Mouse (Mus musculus): Measurements from ENCODE around the gene Jund. TPM values are rescaled to one million over a fixed set of nuclear protein-coding genes. Genes with fewer than 3 reads are reported as not detected.
A peak's percentile ranks its signal among the peaks of the same experiment; 100 is the strongest.

Jund gene
- polyA plus RNA-seq, 1 experiment from 2014 or later: 17.9 TPM

DNA sequence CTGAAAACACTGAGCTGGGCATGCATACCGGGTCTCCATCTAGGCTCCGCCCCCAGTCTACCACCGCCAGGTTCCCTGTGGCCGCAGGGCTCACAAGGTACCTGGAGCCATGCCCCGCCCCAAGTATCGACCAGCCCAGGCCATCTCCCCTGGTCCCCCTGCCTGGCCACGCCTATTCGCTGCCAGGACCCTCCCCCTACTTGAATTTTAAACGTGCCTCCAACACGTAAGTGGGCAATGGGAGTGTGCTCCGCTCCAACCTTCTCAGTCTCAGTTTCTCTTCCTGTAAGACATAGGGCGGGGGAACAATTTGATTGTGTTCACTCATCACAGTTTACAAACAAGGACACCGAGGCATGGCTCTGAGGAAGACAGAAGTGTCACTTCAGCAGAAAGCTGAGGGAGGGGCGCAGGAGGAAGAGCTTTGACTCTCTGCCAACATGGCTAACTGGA lies 38.5 kb upstream of the Jund start, which contains the start of gene Pgpep1:
Gene Pgpep1, minus strand, starts transcription at position 116 of the 453 bp plus-strand sequence.
- ATAC-seq (ENCODE audit: low read depth): peak; percentile 35
- 6% methylated on average over 14 of the region's 14 CpGs for WGBS (ENCODE audit: insufficient replicate concordance)

DNA sequence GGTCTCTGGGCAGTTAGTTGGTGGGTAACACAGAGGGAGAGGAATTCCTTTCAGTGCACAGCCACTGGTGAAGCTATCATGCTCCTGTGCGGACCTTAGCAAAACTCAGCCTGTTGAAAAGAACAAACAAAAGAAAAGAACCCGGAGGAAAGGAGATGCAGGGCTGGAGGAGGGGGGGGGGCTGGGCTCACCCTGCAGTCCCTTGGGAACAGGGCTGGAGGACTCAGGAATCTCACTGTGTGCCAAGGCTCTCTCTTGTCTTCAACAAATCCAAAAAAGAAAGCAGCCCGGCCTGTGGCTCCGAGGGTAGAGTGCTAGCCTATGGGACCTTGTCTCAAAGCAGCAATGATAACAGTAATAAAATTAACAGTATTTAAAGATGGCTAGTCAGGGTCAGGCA lies 35.1 kb upstream of the Jund start:
- H3K9me3 ChIP-seq (replicated peaks): no peaks in the 10 kb centered on the region

More for the DNA sequence above, 38.5 kb upstream of the Jund start, which contains the start of gene Pgpep1:
- Histone ChIP-seq H3K27ac (peak within 1 kb of the TSS; percentile 86), H3K9ac (peak within 1 kb of the TSS; percentile 87), H3K9me3 (replicated peaks) (no peaks in the 10 kb centered on the region), H3K27me3 (no peaks in the 10 kb centered on the region), H3K4me2 (peak within 1 kb of the TSS; percentile 89), H3K4me3 (replicated peaks) (peak within 1 kb of the TSS; percentile 80), H3K36me3 (peaks cover 22% of the 10 kb centered on the region), H3K4me1 (replicated peaks) (peaks cover 44% of the 10 kb centered on the region)
- peak; percentile 59 for DNase-seq

DNA sequence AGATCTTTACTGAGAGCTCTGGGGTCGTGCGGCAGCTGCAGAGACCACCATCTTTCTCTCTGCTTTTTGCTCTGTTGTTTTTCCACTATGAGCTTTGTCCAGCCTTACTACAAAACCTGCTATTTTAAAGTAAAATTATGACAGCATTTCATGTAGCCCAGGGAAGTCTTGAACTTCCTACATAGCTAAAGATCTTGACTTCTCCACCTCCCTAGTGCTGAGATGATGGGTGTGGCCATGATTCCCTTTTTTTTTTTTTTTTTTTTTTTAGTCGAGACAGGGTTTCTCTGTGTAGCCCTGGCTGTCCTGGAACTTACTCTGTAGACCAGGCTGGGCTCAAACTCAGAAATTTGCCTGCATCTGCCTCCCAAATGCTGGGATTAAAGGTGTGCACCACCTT lies 34.1 kb upstream of the Jund start:
- H3K27me3 ChIP-seq: no peaks in the 10 kb centered on the region
- 59% methylated on average over 3 of the region's 3 CpGs for WGBS (ENCODE audit: insufficient replicate concordance)

More for the DNA sequence above, 35.1 kb upstream of the Jund start:
- Histone ChIP-seq H3K4me1 (replicated peaks) (peaks cover 43% of the 10 kb centered on the region), H3K27ac (no peak overlapping the region), H3K36me3 (no peaks in the 10 kb centered on the region), H3K27me3 (no peaks in the 10 kb centered on the region), H3K9ac (no peak overlapping the region), H3K4me3 (replicated peaks) (no peak overlapping the region), H3K4me2 (no peak overlapping the region)
- 70% methylated on average over 4 of the region's 4 CpGs for WGBS (ENCODE audit: insufficient replicate concordance)
- no peak for DNase-seq
- no peak for ATAC-seq (ENCODE audit: low read depth)

DNA sequence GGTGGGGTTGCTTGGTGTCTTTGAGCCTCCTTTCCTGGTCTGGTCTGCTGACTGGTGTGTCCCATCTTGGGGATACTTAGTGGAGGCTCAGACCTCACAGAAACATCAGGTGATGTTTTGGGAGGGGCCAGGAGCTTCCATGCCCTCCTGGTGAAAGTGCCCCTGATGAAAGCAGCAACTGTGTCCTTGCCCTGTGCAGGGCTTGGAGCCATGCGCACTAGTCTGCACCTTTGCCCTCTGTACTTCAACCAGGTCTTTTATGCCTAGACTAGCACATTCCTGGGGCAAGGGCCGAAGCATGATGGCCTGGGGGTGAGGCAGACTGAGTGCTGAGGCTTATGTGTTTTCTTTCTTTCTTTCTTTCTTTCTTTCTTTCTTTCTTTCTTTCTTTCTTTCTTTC lies 33.1 kb upstream of the Jund start:
- no peak overlapping the region for H3K4me3 ChIP-seq (replicated peaks)
- peaks cover 28% of the 10 kb centered on the region for H3K4me1 ChIP-seq (replicated peaks)
- ATAC-seq (ENCODE audit: low read depth): peak; percentile 62
- H3K9me3 ChIP-seq (replicated peaks): no peaks in the 10 kb centered on the region
- WGBS (ENCODE audit: insufficient replicate concordance): 75% methylated on average over 2 of the region's 2 CpGs
- no peaks in the 10 kb centered on the region for H3K36me3 ChIP-seq
- H3K9ac ChIP-seq: no peak overlapping the region
- no peaks in the 10 kb centered on the region for H3K27me3 ChIP-seq
- peak overlapping the region; percentile 14; the same call in 1 of the 2 replicates for H3K27ac ChIP-seq
- DNase-seq: no peak
- H3K4me2 ChIP-seq: no peak overlapping the region

More for the DNA sequence above, 34.1 kb upstream of the Jund start:
- no peak overlapping the region for H3K4me2 ChIP-seq
- no peaks in the 10 kb centered on the region for H3K36me3 ChIP-seq
- H3K4me3 ChIP-seq (replicated peaks): no peak overlapping the region
- no peaks in the 10 kb centered on the region for H3K9me3 ChIP-seq (replicated peaks)
- no peak for DNase-seq
- H3K27ac ChIP-seq: no peak overlapping the region
- H3K9ac ChIP-seq: no peak overlapping the region
- ATAC-seq (ENCODE audit: low read depth): no peak
- H3K4me1 ChIP-seq (replicated peaks): peaks cover 38% of the 10 kb centered on the region

DNA sequence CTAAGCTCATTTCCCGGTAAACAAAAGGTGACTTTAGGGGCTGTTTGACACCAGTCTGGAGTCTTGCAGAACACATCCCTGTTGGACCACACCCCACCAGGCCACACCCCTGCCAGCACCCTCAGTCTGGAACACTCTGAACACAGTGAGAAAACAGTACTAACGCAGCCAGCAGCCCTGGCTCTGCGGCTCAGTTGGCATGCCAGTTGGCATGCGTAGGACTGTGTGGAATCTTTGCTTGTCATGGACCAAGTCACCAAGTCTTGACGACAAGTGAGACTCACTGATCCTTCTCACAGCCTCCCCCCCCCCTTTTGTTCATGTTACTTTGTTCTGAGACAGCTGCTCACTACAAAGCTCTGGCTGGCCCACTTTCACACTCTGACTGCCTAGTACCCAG lies 31.7 kb upstream of the Jund start:
- Histone ChIP-seq H3K4me1 (replicated peaks) (peaks cover 29% of the 10 kb centered on the region), H3K36me3 (no peaks in the 10 kb centered on the region), H3K4me3 (replicated peaks) (no peak overlapping the region), H3K27ac (no peak overlapping the region), H3K9ac (no peak overlapping the region), H3K27me3 (no peaks in the 10 kb centered on the region), H3K9me3 (replicated peaks) (no peaks in the 10 kb centered on the region), H3K4me2 (no peak overlapping the region)
- 60% methylated on average over 5 of the region's 5 CpGs for WGBS (ENCODE audit: insufficient replicate concordance)
- DNase-seq (no peak), ATAC-seq (ENCODE audit: low read depth) (peak; percentile 57; the same call in 1 of the 2 replicates)

DNA sequence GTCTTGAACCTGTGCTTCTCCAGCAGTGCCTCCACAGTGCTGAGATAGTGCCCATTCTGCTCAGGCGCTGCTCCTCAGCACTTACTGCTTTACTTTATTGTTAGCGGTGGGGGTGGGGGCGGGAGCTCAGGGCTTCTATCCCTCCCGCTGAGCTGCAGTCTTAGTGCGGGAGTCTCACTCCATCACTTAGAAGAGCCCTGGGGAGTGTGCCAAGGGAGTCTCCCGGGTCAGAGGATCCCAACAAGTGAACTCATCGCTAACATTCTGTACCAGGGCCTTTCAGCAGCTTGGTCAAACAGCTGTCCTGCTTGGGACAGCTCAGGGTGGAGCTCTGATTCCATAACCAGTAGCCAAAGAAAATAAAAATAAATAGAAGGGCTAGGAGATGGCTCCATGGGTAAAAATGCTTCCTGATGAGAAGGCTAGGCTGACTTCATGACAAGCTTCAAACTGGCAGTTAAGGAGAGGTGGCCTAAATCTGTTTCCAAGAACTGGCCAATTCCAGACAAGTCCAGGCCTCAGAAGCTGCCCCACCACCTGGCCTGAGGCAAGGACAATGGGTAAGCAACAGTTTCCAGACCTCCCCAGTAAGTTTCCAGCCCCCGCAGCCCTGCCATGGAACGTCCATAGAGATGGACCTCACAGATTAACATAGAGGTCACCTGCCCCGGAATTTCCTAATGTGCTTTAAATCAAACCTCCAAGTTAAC lies 27.0 kb upstream of the Jund start:
- no peak for ATAC-seq (ENCODE audit: low read depth)
- H3K9ac ChIP-seq: peak overlapping the region; percentile 76; the same call in 1 of the 2 replicates
- WGBS (ENCODE audit: insufficient replicate concordance): 71% methylated on average over 10 of the region's 10 CpGs

DNA sequence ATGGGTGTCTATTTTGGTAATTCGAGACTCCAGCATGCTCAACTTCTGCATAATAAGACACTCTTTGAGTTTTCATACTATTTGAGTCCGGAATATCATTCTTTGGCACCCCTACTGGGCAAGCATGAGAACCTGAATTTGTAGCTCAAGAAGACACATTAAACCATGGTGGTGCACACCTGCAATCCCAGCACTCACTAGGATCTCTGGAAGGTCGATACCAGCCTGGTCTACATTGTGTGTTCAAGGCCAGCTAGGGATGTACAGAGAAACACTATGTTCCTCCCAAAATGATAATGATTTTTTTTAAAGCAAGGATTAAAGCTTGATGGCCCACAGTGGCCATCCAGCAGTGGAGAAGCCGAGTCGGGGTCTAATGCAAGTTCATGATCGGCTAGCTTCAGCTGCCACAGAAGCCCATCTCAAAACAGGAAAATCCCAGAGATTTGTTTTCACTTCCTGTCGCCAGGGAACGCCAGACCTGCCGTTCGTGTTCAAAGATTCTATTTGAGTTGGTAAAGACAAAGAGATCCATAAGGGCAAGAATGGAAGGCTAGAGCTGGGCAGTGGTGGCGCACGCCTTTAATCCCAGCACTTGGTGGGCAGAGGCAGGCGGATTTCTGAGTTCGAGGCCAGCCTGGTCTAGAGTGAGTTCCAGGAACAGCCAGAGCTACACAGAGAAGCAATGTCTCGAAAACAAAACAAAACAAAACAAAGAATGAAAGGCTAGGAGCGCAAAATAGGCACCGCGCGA lies 26.2 kb upstream of the Jund start:
- no peaks in the 10 kb centered on the region for H3K27me3 ChIP-seq
- H3K4me1 ChIP-seq (replicated peaks): peaks cover 59% of the 10 kb centered on the region
- ATAC-seq (ENCODE audit: low read depth) (peak; percentile 3; the same call in 1 of the 2 replicates), DNase-seq (no peak)
- no peaks in the 10 kb centered on the region for H3K9me3 ChIP-seq (replicated peaks)
- peak overlapping the region; percentile 70 for H3K4me3 ChIP-seq (replicated peaks)
- 34% methylated on average over 19 of the region's 19 CpGs for WGBS (ENCODE audit: insufficient replicate concordance)
- H3K4me2 ChIP-seq: peak overlapping the region; percentile 74
- H3K27ac ChIP-seq: peak overlapping the region; percentile 92
- peaks cover 15% of the 10 kb centered on the region for H3K36me3 ChIP-seq
- peak overlapping the region; percentile 76 for H3K9ac ChIP-seq

More for the DNA sequence above, 27.0 kb upstream of the Jund start:
- no peak for DNase-seq
- H3K9me3 ChIP-seq (replicated peaks): no peaks in the 10 kb centered on the region
- H3K4me1 ChIP-seq (replicated peaks): peaks cover 58% of the 10 kb centered on the region
- 0 out of 2 replicates have a peak overlapping the region, but pooled peaks have one; percentile 92 for H3K27ac ChIP-seq
- H3K36me3 ChIP-seq: peaks cover 9% of the 10 kb centered on the region
- peak overlapping the region; percentile 74; the same call in 1 of the 2 replicates for H3K4me2 ChIP-seq
- H3K4me3 ChIP-seq (replicated peaks): no peak overlapping the region
- no peaks in the 10 kb centered on the region for H3K27me3 ChIP-seq

DNA sequence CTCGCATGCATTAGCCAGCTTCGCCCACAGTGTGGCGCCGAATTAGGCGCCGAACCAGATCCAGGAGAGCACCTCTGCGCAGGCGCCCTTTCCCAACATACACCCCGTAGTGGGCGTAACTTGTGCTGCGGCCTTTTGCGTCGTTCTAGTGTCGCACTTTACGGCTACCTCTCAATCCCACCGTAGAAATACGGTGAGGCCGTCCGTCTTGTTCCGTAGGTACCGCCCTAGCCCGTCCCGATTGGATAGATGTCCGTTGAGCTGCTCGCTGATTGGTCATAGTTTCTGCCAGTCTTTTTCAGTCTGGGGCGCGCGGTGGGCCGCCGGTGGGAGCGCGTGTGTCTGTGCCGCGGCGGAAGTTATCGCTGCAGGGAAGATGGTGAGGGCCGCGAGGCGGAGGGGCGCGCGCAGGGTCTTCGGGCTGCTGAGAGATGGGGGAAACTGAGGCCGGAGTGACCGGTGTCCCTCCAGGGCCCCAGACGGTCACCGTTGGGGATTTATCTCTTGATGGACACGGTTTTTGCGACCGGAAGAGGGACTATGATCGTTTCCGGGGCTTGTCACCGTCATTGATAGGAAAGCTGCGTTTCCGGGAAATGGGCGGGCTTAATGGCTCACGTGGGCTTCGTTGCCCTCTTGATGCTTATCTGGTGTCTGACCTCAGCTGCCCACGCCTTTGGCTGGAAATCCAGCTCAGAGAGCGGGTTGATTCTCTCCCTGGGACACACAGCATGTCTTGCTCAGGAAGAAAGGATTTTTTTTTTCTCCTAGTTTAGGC lies 25.5 kb upstream of the Jund start, which contains the start of gene Lsm4:
Gene Lsm4, plus strand, starts transcription at position 170 of the 778 bp plus-strand sequence.
- peak within 1 kb of the TSS; percentile 76 for H3K9ac ChIP-seq
- peak within 1 kb of the TSS; percentile 92 for H3K27ac ChIP-seq
- DNase-seq (peak; percentile 98), ATAC-seq (ENCODE audit: low read depth) (peak; percentile 91)
- no peaks in the 10 kb centered on the region for H3K27me3 ChIP-seq
- H3K36me3 ChIP-seq: peaks cover 23% of the 10 kb centered on the region
- H3K4me3 ChIP-seq (replicated peaks): peak within 1 kb of the TSS; percentile 70
- H3K4me1 ChIP-seq (replicated peaks): peaks cover 66% of the 10 kb centered on the region
- no peaks in the 10 kb centered on the region for H3K9me3 ChIP-seq (replicated peaks)
- WGBS (ENCODE audit: insufficient replicate concordance): under 1% methylated on average over 60 of the region's 60 CpGs
- H3K4me2 ChIP-seq: peak within 1 kb of the TSS; percentile 87

DNA sequence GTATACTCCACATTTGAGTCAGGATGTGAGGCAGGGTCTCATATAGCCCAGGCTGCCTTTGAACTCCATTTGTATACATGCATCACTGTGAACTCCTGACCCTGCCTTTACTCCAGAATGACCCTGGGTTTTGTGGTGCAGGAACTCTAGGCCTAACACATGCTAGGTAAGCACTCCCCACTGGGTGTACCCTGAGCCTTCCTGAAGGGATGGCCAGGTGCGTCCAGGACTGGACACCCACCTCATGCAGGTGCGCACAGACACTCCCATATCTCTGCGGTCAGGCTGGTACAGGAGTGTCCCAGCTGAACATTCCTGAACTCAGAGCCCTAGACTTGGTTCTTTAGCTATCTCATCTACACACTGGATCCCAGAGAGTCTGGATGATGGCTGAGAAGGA lies 24.6 kb upstream of the Jund start:
- WGBS (ENCODE audit: insufficient replicate concordance): 68% methylated on average over 3 of the region's 3 CpGs
- peaks cover 75% of the 10 kb centered on the region for H3K4me1 ChIP-seq (replicated peaks)

DNA sequence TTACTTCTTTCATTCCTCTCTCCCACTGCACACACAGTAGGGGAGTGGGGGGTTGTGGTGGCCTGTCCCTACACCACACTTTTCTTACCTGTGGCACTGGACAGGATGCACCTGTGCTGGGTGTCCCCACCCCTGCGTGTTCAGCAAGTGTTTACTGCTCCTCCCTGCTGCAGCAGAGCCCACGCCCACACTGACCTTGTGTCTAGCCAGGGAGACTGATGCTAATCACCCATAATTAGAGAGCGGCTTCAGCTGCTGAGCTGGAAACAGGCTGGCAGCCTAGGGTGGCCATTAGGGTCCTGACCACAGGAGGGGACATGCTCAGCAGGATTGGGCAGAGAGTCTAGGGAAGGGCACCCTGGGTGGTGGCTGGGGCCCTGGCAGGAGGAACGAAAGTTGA lies 24.0 kb upstream of the Jund start:
- peak overlapping the region; percentile 76 for H3K9ac ChIP-seq

More for the DNA sequence above, 24.6 kb upstream of the Jund start:
- Histone ChIP-seq H3K27me3 (no peaks in the 10 kb centered on the region), H3K4me2 (peak overlapping the region; percentile 87), H3K36me3 (peaks cover 31% of the 10 kb centered on the region), H3K27ac (peak overlapping the region; percentile 92), H3K9ac (peak overlapping the region; percentile 76), H3K4me3 (replicated peaks) (peak overlapping the region; percentile 70), H3K9me3 (replicated peaks) (no peaks in the 10 kb centered on the region)
- no peak for ATAC-seq (ENCODE audit: low read depth)
- no peak for DNase-seq

More for the DNA sequence above, 24.0 kb upstream of the Jund start:
- WGBS (ENCODE audit: insufficient replicate concordance): 27% methylated on average over 4 of the region's 4 CpGs
- Histone ChIP-seq H3K27me3 (no peaks in the 10 kb centered on the region), H3K4me2 (peak overlapping the region; percentile 87), H3K4me1 (replicated peaks) (peaks cover 81% of the 10 kb centered on the region), H3K9me3 (replicated peaks) (no peaks in the 10 kb centered on the region), H3K27ac (peak overlapping the region; percentile 92), H3K36me3 (peaks cover 37% of the 10 kb centered on the region), H3K4me3 (replicated peaks) (peak overlapping the region; percentile 70)
- peak; percentile 6; the same call in 1 of the 2 replicates for ATAC-seq (ENCODE audit: low read depth)
- DNase-seq: no peak
